Mouse (Mus musculus) midbrain, embryonic 13.5 days (tissue): ENCODE results near the gene Btbd35f2. TPM values are rescaled to one million over a fixed set of nuclear protein-coding genes. Genes with fewer than 3 reads are reported as not detected.
"Not testable (repeated sequence)": the region's sequence is repeated elsewhere in the genome, so short reads cannot be mapped to it uniquely, and the experiment has no call there.

Experiments used
- ATAC-seq: fragments of 200-750 bp; cut with Nextera tagmentation; 2 replicates; pipeline ENCODE4 v1.8.0; 2017; ENCODE audit warnings: mild to moderate bottlenecking, moderate TSS enrichment, moderate library complexity
- H3K27ac ChIP-seq: fragments of 300-500 bp; sonication (generic); 2 replicates; pipeline ENCODE4 v1.5.1; 2015; ENCODE audit warnings: inconsistent platforms, mild to moderate bottlenecking, moderate library complexity
- H3K27me3 ChIP-seq: fragments of 300-500 bp; sonication (generic); 2 replicates; pipeline ENCODE4 v1.6.1; 2015; ENCODE audit warnings: mild to moderate bottlenecking, inconsistent platforms
- H3K36me3 ChIP-seq: fragments of 300-500 bp; sonication (generic); 2 replicates; pipeline ENCODE4 v1.6.1; 2015; ENCODE audit warnings: mild to moderate bottlenecking, inconsistent platforms
- H3K4me1 ChIP-seq: fragments of 300-500 bp; sonication (generic); replicated peaks from 2 replicates; pipeline ENCODE4 v1.6.1; 2015; ENCODE audit warnings: inconsistent platforms
- H3K4me2 ChIP-seq: fragments of 300-500 bp; sonication (generic); replicated peaks from 2 replicates; pipeline ENCODE4 v1.6.1; 2015; ENCODE audit warnings: moderate library complexity, mild to moderate bottlenecking, inconsistent platforms
- H3K4me3 ChIP-seq: fragments of 300-500 bp; sonication (generic); replicated peaks from 2 replicates; pipeline ENCODE4 v1.5.1; 2015; ENCODE audit warnings: mild to moderate bottlenecking, inconsistent platforms
- H3K9ac ChIP-seq: fragments of 300-500 bp; sonication (generic); replicated peaks from 2 replicates; pipeline ENCODE4 v1.6.1; 2015; ENCODE audit warnings: mild to moderate bottlenecking, inconsistent platforms
- H3K9me3 ChIP-seq: fragments of 300-500 bp; sonication (generic); 2 replicates; pipeline ENCODE4 v1.6.1; 2016; ENCODE audit warnings: mild to moderate bottlenecking, inconsistent platforms
- WGBS: fragments of 180-500 bp; shearing (Covaris S2); methylation state at CpG from one replicate; pipeline ENCODE4 v1.1.7; 2015; 5-methylcytosine and 5-hydroxymethylcytosine counted together
- polyA plus RNA-seq: library from polyadenylated mRNA; unstranded; fragments of >200 nt; fragmentation: Nextera tagmentation; extraction: Ambion mirVana; gene quantifications from 2 replicates; pipeline ENCODE4 v1.2.1, GENCODE M21; 2015

The Btbd35f2 gene
- not detected in 2 replicates for polyA plus RNA-seq

DNA sequence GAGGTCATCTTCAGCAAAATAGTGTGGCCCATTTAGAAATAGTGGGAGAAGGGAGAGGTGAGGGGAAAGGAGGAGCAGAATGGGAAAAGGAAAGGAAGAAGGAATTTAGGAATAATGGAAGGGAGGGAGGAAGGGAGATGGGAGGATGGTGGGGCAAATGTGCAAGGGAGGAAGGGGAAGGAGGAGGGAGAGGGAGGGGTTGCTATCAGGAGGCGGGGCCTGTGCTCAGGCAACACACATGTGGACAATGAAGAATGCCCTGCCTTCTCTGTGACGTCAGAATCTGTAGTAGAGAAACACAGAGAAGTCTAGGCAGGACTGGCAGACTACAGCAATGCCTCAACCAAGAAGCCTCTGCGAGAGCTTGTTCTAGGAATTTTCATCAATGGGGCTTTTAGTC lies at the start of gene Btbd35f2:
Btbd35f2 (plus strand) TSS at position 301 of the 400 bp plus-strand sequence.
- not testable (repeated sequence) for H3K4me1 ChIP-seq, H3K9me3 ChIP-seq, H3K27ac ChIP-seq, H3K4me2 ChIP-seq, H3K9ac ChIP-seq, H3K36me3 ChIP-seq, ATAC-seq, H3K4me3 ChIP-seq, H3K27me3 ChIP-seq
- WGBS: no CpG with 5 or more reads among the region's 3 CpGs

Other genes starting within 250 kb of the Btbd35f2 start
- gene Btbd35f22, start 230.6 kb upstream of the Btbd35f2 start, polyA plus RNA-seq: not detected in 2 replicates